Mouse (Mus musculus) MEL (cell line): Measurements from ENCODE around the gene Uba52. TPM values are rescaled to one million over a fixed set of nuclear protein-coding genes. Genes with fewer than 3 reads are reported as not detected.

Source experiments
- DNase-seq: peaks from one replicate; pipeline ENCODE4 v3.0.0; 2011; ENCODE audit warnings: low read depth, low spot score
- H3K27ac ChIP-seq: 2 replicates; pipeline ENCODE4 v1.5.1; 2012; ENCODE audit warnings: low read depth, mild to moderate bottlenecking, control low read depth, low read length, moderate library complexity; ENCODE audit not compliant: control insufficient read depth
- H3K27me3 ChIP-seq, 2 experiments: fragments of 150-350 bp in 1 of 2; sonication (generic) in 1 of 2; 2 replicates each; pipeline ENCODE4 v1.6.1; 2012; ENCODE audit warnings: low read length in 2 of 2, mild to moderate bottlenecking in 2 of 2, improper control_type of control experiment in 1 of 2, moderate library complexity in 1 of 2; ENCODE audit not compliant: insufficient read depth in 2 of 2, control insufficient read depth in 1 of 2
- H3K36me3 ChIP-seq, 2 experiments: 2 replicates each; pipeline ENCODE4 v1.6.1; 2012 to 2014; ENCODE audit warnings: low read length in 2 of 2, improper control_type of control experiment in 1 of 2, inconsistent platforms in 1 of 2, mild to moderate bottlenecking in 1 of 2; ENCODE audit not compliant: insufficient read depth in 2 of 2, control insufficient read depth in 1 of 2
- H3K4me1 ChIP-seq, 2 experiments: fragments of 150-350 bp in 1 of 2; sonication (generic) in 1 of 2; 2 replicates each; pipeline ENCODE4 v1.6.1; 2012; ENCODE audit warnings: low read length in 2 of 2, improper control_type of control experiment in 1 of 2, mild to moderate bottlenecking in 1 of 2; ENCODE audit not compliant: insufficient read depth in 2 of 2, control insufficient read depth in 1 of 2
- H3K4me3 ChIP-seq, 2 experiments: fragments of 150-350 bp in 1 of 2; sonication (generic) in 1 of 2; 2 replicates each; pipeline ENCODE4 v1.5.1; 2012; ENCODE audit warnings: low read depth in 2 of 2, low read length in 2 of 2, mild to moderate bottlenecking in 2 of 2, moderate library complexity in 2 of 2, control low read depth in 1 of 2, improper control_type of control experiment in 1 of 2; ENCODE audit not compliant: control insufficient read depth in 1 of 2, insufficient read depth in 1 of 2
- H3K79me2 ChIP-seq: 2 replicates; pipeline ENCODE4 v1.6.1; 2012; ENCODE audit warnings: mild to moderate bottlenecking, low read length, moderate library complexity; ENCODE audit not compliant: control insufficient read depth, poor library complexity, insufficient read depth
- H3K9ac ChIP-seq: 2 replicates; pipeline ENCODE4 v1.6.1; 2012; ENCODE audit warnings: low read depth, mild to moderate bottlenecking, control low read depth, low read length, moderate library complexity; ENCODE audit not compliant: control insufficient read depth, poor library complexity, severe bottlenecking
- H3K9me3 ChIP-seq: fragments of 150-350 bp; sonication (generic); replicated peaks from 2 replicates; pipeline ENCODE4 v1.6.1; 2012; ENCODE audit warnings: mild to moderate bottlenecking, low read length, improper control_type of control experiment, moderate library complexity; ENCODE audit not compliant: insufficient read depth
- BHLHE40 ChIP-seq: IDR thresholded peaks from 2 replicates; pipeline ENCODE4 v1.6.1; 2012; ENCODE audit warnings: low read depth, mild to moderate bottlenecking, inconsistent platforms, low read length, improper control_type of control experiment, borderline replicate concordance
- CHD1 ChIP-seq: IDR thresholded peaks from 2 replicates; pipeline ENCODE4 v1.6.1; 2012; ENCODE audit warnings: low read depth, mild to moderate bottlenecking, inconsistent platforms, low read length, improper control_type of control experiment
- CHD2 ChIP-seq: IDR thresholded peaks from 2 replicates; pipeline ENCODE4 v1.6.1; 2011; ENCODE audit warnings: low read length, improper control_type of control experiment
- GATA1 ChIP-seq: IDR thresholded peaks from 2 replicates; pipeline ENCODE4 v1.6.1; 2011; ENCODE audit warnings: low read depth, low read length, improper control_type of control experiment
- MEF2A ChIP-seq: IDR thresholded peaks from 2 replicates; pipeline ENCODE4 v1.6.1; 2014; ENCODE audit warnings: low read depth, mild to moderate bottlenecking, inconsistent platforms, low read length, improper control_type of control experiment; ENCODE audit not compliant: poor library complexity, insufficient replicate concordance, severe bottlenecking; ENCODE audit errors: extremely low read depth
- MYB ChIP-seq: IDR thresholded peaks from 2 replicates; pipeline ENCODE4 v1.6.1; 2011; ENCODE audit warnings: mild to moderate bottlenecking, low read depth, low read length, improper control_type of control experiment
- MYC ChIP-seq: IDR thresholded peaks from 2 replicates; pipeline ENCODE4 v1.6.1; 2011; ENCODE audit warnings: low read depth, mild to moderate bottlenecking, low read length, improper control_type of control experiment, moderate library complexity
- NRF1 ChIP-seq: IDR thresholded peaks from 2 replicates; pipeline ENCODE4 v1.6.1; 2014; ENCODE audit warnings: low read depth, mild to moderate bottlenecking, inconsistent platforms, low read length, improper control_type of control experiment, moderate library complexity; ENCODE audit not compliant: poor library complexity, insufficient read depth, severe bottlenecking
- POLR2AphosphoS2 ChIP-seq: IDR thresholded peaks from 2 replicates; pipeline ENCODE4 v1.6.1; 2011; ENCODE audit warnings: low read length, improper control_type of control experiment
- RCOR1 ChIP-seq: IDR thresholded peaks from 2 replicates; pipeline ENCODE4 v1.6.1; 2012; ENCODE audit warnings: low read depth, mild to moderate bottlenecking, inconsistent platforms, low read length, improper control_type of control experiment
- SMC3 ChIP-seq: IDR thresholded peaks from 2 replicates; pipeline ENCODE4 v1.6.1; 2011; ENCODE audit warnings: low read depth, low read length, improper control_type of control experiment
- TAL1 ChIP-seq: IDR thresholded peaks from 2 replicates; pipeline ENCODE4 v1.6.1; 2012; ENCODE audit warnings: mild to moderate bottlenecking, inconsistent platforms, low read length, moderate library complexity, mixed read lengths
- TCF12 ChIP-seq: IDR thresholded peaks from 2 replicates; pipeline ENCODE4 v1.6.1; 2014; ENCODE audit warnings: low read depth, mild to moderate bottlenecking, inconsistent platforms, low read length, improper control_type of control experiment, moderate library complexity
- USF1 ChIP-seq: IDR thresholded peaks from 2 replicates; pipeline ENCODE4 v1.6.1; 2014; ENCODE audit warnings: low read depth, mild to moderate bottlenecking, inconsistent platforms, low read length, improper control_type of control experiment, moderate library complexity
- USF2 ChIP-seq, 2 experiments: IDR thresholded peaks; 2 replicates each; pipeline ENCODE4 v1.6.1; 2011 to 2012; ENCODE audit warnings: improper control_type of control experiment in 2 of 2, low read length in 2 of 2, borderline replicate concordance in 1 of 2, inconsistent platforms in 1 of 2, low read depth in 1 of 2, mild to moderate bottlenecking in 1 of 2; ENCODE audit not compliant: insufficient read depth in 1 of 2
- ZC3H11A ChIP-seq: IDR thresholded peaks from 2 replicates; pipeline ENCODE4 v1.6.1; 2012; ENCODE audit warnings: low read depth, mild to moderate bottlenecking, inconsistent platforms, low read length, improper control_type of control experiment
- ZKSCAN1 ChIP-seq: IDR thresholded peaks from 2 replicates; pipeline ENCODE4 v1.6.1; 2012; ENCODE audit warnings: low read depth, mild to moderate bottlenecking, inconsistent platforms, low read length, improper control_type of control experiment, moderate library complexity
- ZMIZ1 ChIP-seq: IDR thresholded peaks from 2 replicates; pipeline ENCODE4 v1.6.1; 2012; ENCODE audit warnings: low read depth, mild to moderate bottlenecking, inconsistent platforms, low read length, improper control_type of control experiment, moderate library complexity
- polyA plus RNA-seq, 2 experiments: library from polyadenylated mRNA; stranded (reverse) in 1 of 2; unstranded in 1 of 2; fragments of >175 nt in 1 of 2; fragments of >200 nt in 1 of 2; gene quantifications; 2 replicates each; pipeline versions ENCODE4 v1.2.1 to v1.2.4; 2012; ENCODE audit warnings: low replicate concordance in 2 of 2, low read depth in 1 of 2; ENCODE audit not compliant: insufficient read length in 2 of 2, insufficient read depth in 1 of 2, missing spikeins in 1 of 2
- total RNA-seq: library from RNA; depleted of rRNA; stranded (reverse); fragments of 300-350 nt; gene quantifications from 2 replicates; pipeline ENCODE4 v1.2.3, GENCODE M21; 2012

Gene Uba52
- total and polyA plus RNA-seq, 3 experiments: 2,814 to 3,633 TPM; not detected in 1

DNA sequence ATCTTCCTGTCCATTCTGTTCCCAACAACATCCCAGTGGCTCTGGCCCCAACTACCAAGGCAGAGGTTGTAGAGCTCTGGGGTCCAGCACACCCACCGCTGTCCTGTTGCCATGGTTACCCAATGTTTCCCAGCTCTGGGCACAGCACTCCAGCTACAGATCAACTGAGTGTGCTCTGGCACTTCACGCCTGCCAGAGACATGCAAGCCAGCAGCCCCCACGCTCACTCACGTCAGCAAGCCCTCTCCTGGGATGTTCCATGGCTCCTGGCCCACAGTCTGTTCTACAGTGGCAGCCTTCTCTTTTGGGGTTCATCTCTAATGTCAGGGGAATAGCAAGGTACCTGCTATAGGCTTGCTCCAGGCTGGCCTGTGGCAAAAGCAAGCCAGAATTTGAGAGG is 47.3 kb downstream of the Uba52 start:
- Histone ChIP-seq H3K36me3 (no peaks in the 10 kb centered on the region; a peak in 1 of 4 replicates), H3K4me3 (no peak overlapping the region), H3K9ac (no peak overlapping the region)

GRCm38 (mm10) chr8:70462516-70462813 is 48.1 kb downstream of the Uba52 start:
- Histone ChIP-seq H3K79me2 (no peaks in the 10 kb centered on the region), H3K27me3 (no peaks in the 10 kb centered on the region), H3K9me3 (no peaks in the 10 kb centered on the region), H3K27ac (no peak overlapping the region), H3K9ac (no peak overlapping the region), H3K36me3 (no peaks in the 10 kb centered on the region; a peak in 1 of 4 replicates), H3K4me1 (no peaks in the 10 kb centered on the region), H3K4me3 (no peak overlapping the region)
- DNase-seq: no peak
- TF ChIP-seq NRF1: no peak
- TF ChIP-seq MEF2A: no peak
- no peak for TF ChIP-seq GATA1
- no peak for TF ChIP-seq ZKSCAN1
- no peak for TF ChIP-seq TCF12
- TF ChIP-seq ZC3H11A: no peak
- TF ChIP-seq RCOR1: no peak
- TF ChIP-seq MYB: no peak
- no peak for TF ChIP-seq CHD1
- TF ChIP-seq ZMIZ1: no peak
- TF ChIP-seq USF1: no peak
- TF ChIP-seq BHLHE40: no peak
- TF ChIP-seq CHD2: no peak
- TF ChIP-seq, all 39 proteins: peak for 0

More for the DNA sequence above, 47.3 kb downstream of the Uba52 start:
- H3K27me3 ChIP-seq: no peaks in the 10 kb centered on the region
- H3K27ac ChIP-seq: no peak overlapping the region
- H3K9me3 ChIP-seq: no peaks in the 10 kb centered on the region
- no peaks in the 10 kb centered on the region for H3K4me1 ChIP-seq
- DNase-seq: no peak
- H3K79me2 ChIP-seq: no peaks in the 10 kb centered on the region
- TF ChIP-seq TAL1 (no peak), MYB (no peak), MYC (no peak), USF2 (IDR thresholded peaks at IDR 0.05; ENCODE audit: borderline replicate concordance in 1 of 2, insufficient read depth in 1 of 2, low read depth in 1 of 2, low read length in 2 of 2) (no peak), SMC3 (no peak), USF1 (no peak), POLR2AphosphoS2 (no peak)
